Mouse (Mus musculus): ENCODE results near the gene Igfbp5. TPM values are rescaled to one million over a fixed set of nuclear protein-coding genes. Genes with fewer than 3 reads are reported as not detected.

Igfbp5 gene
- polyA plus RNA-seq, 1 experiment from 2014 or later: 126 TPM

- Histone ChIP-seq H3K4me2 (replicated peaks; ENCODE audit: low read depth, low read length) (no peak overlapping the region), H3K27me3 (ENCODE audit: control insufficient read depth, insufficient read depth, low read length) (no peaks in the 10 kb centered on the region), H3K4me1 (ENCODE audit: control insufficient read depth, insufficient read depth, low read length) (peaks cover 18% of the 10 kb centered on the region), H3K9ac (replicated peaks; ENCODE audit: low read depth, low read length) (no peak overlapping the region), H3K36me3 (ENCODE audit: control insufficient read depth, insufficient read depth, low read length) (no peaks in the 10 kb centered on the region), H3K27ac (ENCODE audit: low read length) (peak overlapping the region; percentile 33; the same call in 1 of the 2 replicates), H3K9me3 (ENCODE audit: control insufficient read depth, low read depth, low read length) (no peaks in the 10 kb centered on the region), H3K4me3 (ENCODE audit: low read depth, low read length) (no peak overlapping the region)
- 70% methylated on average over 10 of the region's 10 CpGs for WGBS
- ATAC-seq (ENCODE audit: insufficient number of reproducible peaks, insufficient read depth, low FRiP score, low read depth): no peak
Measured at GRCm38 (mm10) chr1:72822893-72823292, 51.8 kb downstream of the Igfbp5 start.

GRCm38 (mm10) chr1:72819995-72820394 lies 54.7 kb downstream of the Igfbp5 start:
- Histone ChIP-seq H3K9ac (replicated peaks; ENCODE audit: low read depth, low read length) (no peak overlapping the region), H3K4me1 (ENCODE audit: control insufficient read depth, insufficient read depth, low read length) (peaks cover 3% of the 10 kb centered on the region; the same call in 1 of the 2 replicates), H3K4me2 (replicated peaks; ENCODE audit: low read depth, low read length) (no peak overlapping the region), H3K27me3 (ENCODE audit: control insufficient read depth, insufficient read depth, low read length) (no peaks in the 10 kb centered on the region), H3K4me3 (ENCODE audit: low read depth, low read length) (no peak overlapping the region), H3K27ac (ENCODE audit: low read length) (no peak overlapping the region), H3K9me3 (ENCODE audit: control insufficient read depth, low read depth, low read length) (no peaks in the 10 kb centered on the region), H3K36me3 (ENCODE audit: control insufficient read depth, insufficient read depth, low read length) (no peaks in the 10 kb centered on the region)
- no peak for ATAC-seq (ENCODE audit: insufficient number of reproducible peaks, insufficient read depth, low FRiP score, low read depth)
- 85% methylated on average over 6 of the region's 6 CpGs for WGBS

- H3K27ac ChIP-seq (ENCODE audit: low read length): no peak overlapping the region
- H3K27me3 ChIP-seq (ENCODE audit: control insufficient read depth, insufficient read depth, low read length): no peaks in the 10 kb centered on the region
- H3K4me1 ChIP-seq (ENCODE audit: control insufficient read depth, insufficient read depth, low read length): peaks cover 14% of the 10 kb centered on the region
- no peak overlapping the region for H3K4me3 ChIP-seq (ENCODE audit: low read depth, low read length)
- H3K9me3 ChIP-seq (ENCODE audit: control insufficient read depth, low read depth, low read length): no peaks in the 10 kb centered on the region
- WGBS: 88% methylated on average over 3 of the region's 3 CpGs
- H3K36me3 ChIP-seq (ENCODE audit: control insufficient read depth, insufficient read depth, low read length): no peaks in the 10 kb centered on the region
- no peak overlapping the region for H3K4me2 ChIP-seq (replicated peaks; ENCODE audit: low read depth, low read length)
- H3K9ac ChIP-seq (replicated peaks; ENCODE audit: low read depth, low read length): no peak overlapping the region
- no peak for ATAC-seq (ENCODE audit: insufficient number of reproducible peaks, insufficient read depth, low FRiP score, low read depth)
Measured at GRCm38 (mm10) chr1:72815616-72816015, 59.1 kb downstream of the Igfbp5 start.

GRCm38 (mm10) chr1:72815184-72815583 lies 59.5 kb downstream of the Igfbp5 start:
- Histone ChIP-seq H3K27ac (ENCODE audit: low read length) (no peak overlapping the region), H3K4me3 (ENCODE audit: low read depth, low read length) (no peak overlapping the region), H3K27me3 (ENCODE audit: control insufficient read depth, insufficient read depth, low read length) (no peaks in the 10 kb centered on the region), H3K36me3 (ENCODE audit: control insufficient read depth, insufficient read depth, low read length) (no peaks in the 10 kb centered on the region), H3K9ac (replicated peaks; ENCODE audit: low read depth, low read length) (no peak overlapping the region), H3K4me1 (ENCODE audit: control insufficient read depth, insufficient read depth, low read length) (peaks cover 14% of the 10 kb centered on the region), H3K9me3 (ENCODE audit: control insufficient read depth, low read depth, low read length) (no peaks in the 10 kb centered on the region), H3K4me2 (replicated peaks; ENCODE audit: low read depth, low read length) (no peak overlapping the region)
- 58% methylated on average over 5 of the region's 5 CpGs for WGBS
- ATAC-seq (ENCODE audit: insufficient number of reproducible peaks, insufficient read depth, low FRiP score, low read depth): peak; percentile 35; the same call in 1 of the 2 replicates

GRCm38 (mm10) chr1:72813639-72814403 lies 60.9 kb downstream of the Igfbp5 start:
- Histone ChIP-seq H3K4me1 (ENCODE audit: control insufficient read depth, insufficient read depth, low read length) (peaks cover 14% of the 10 kb centered on the region), H3K36me3 (ENCODE audit: control insufficient read depth, insufficient read depth, low read length) (no peaks in the 10 kb centered on the region), H3K9me3 (ENCODE audit: control insufficient read depth, low read depth, low read length) (no peaks in the 10 kb centered on the region), H3K27ac (ENCODE audit: low read length) (peak overlapping the region; percentile 63; the same call in 1 of the 2 replicates), H3K9ac (replicated peaks; ENCODE audit: low read depth, low read length) (no peak overlapping the region), H3K4me2 (replicated peaks; ENCODE audit: low read depth, low read length) (no peak overlapping the region), H3K27me3 (ENCODE audit: control insufficient read depth, insufficient read depth, low read length) (no peaks in the 10 kb centered on the region), H3K4me3 (ENCODE audit: low read depth, low read length) (no peak overlapping the region)
- 9% methylated on average over 6 of the region's 6 CpGs for WGBS
- ATAC-seq (ENCODE audit: insufficient number of reproducible peaks, insufficient read depth, low FRiP score, low read depth): 0 out of 2 replicates have a peak, but pooled peaks have one; percentile 33

GRCm38 (mm10) chr1:72813089-72813638 lies 61.5 kb downstream of the Igfbp5 start:
- Histone ChIP-seq H3K4me1 (ENCODE audit: control insufficient read depth, insufficient read depth, low read length) (peaks cover 14% of the 10 kb centered on the region), H3K9me3 (ENCODE audit: control insufficient read depth, low read depth, low read length) (no peaks in the 10 kb centered on the region), H3K36me3 (ENCODE audit: control insufficient read depth, insufficient read depth, low read length) (no peaks in the 10 kb centered on the region), H3K27ac (ENCODE audit: low read length) (peak overlapping the region; percentile 63; the same call in 1 of the 2 replicates), H3K27me3 (ENCODE audit: control insufficient read depth, insufficient read depth, low read length) (no peaks in the 10 kb centered on the region), H3K4me2 (replicated peaks; ENCODE audit: low read depth, low read length) (no peak overlapping the region), H3K4me3 (ENCODE audit: low read depth, low read length) (no peak overlapping the region), H3K9ac (replicated peaks; ENCODE audit: low read depth, low read length) (no peak overlapping the region)
- 42% methylated on average over 5 of the region's 5 CpGs for WGBS
- no peak for ATAC-seq (ENCODE audit: insufficient number of reproducible peaks, insufficient read depth, low FRiP score, low read depth)

- WGBS: 89% methylated on average over 3 of the region's 3 CpGs
- H3K9me3 ChIP-seq (ENCODE audit: control insufficient read depth, low read depth, low read length): no peaks in the 10 kb centered on the region
- ATAC-seq (ENCODE audit: insufficient number of reproducible peaks, insufficient read depth, low FRiP score, low read depth): no peak
- no peaks in the 10 kb centered on the region for H3K36me3 ChIP-seq (ENCODE audit: control insufficient read depth, insufficient read depth, low read length)
- H3K4me3 ChIP-seq (ENCODE audit: low read depth, low read length): no peak overlapping the region
- H3K27ac ChIP-seq (ENCODE audit: low read length): no peak overlapping the region
- no peaks in the 10 kb centered on the region for H3K27me3 ChIP-seq (ENCODE audit: control insufficient read depth, insufficient read depth, low read length)
- no peak overlapping the region for H3K9ac ChIP-seq (replicated peaks; ENCODE audit: low read depth, low read length)
- H3K4me1 ChIP-seq (ENCODE audit: control insufficient read depth, insufficient read depth, low read length): peaks cover 21% of the 10 kb centered on the region
- H3K4me2 ChIP-seq (replicated peaks; ENCODE audit: low read depth, low read length): no peak overlapping the region
Measured at GRCm38 (mm10) chr1:72811061-72811460, 63.6 kb downstream of the Igfbp5 start.

GRCm38 (mm10) chr1:72809951-72810675 lies 64.6 kb downstream of the Igfbp5 start:
- H3K9me3 ChIP-seq (ENCODE audit: control insufficient read depth, low read depth, low read length): no peaks in the 10 kb centered on the region
- 89% methylated on average over 7 of the region's 7 CpGs for WGBS
- no peak overlapping the region for H3K27ac ChIP-seq (ENCODE audit: low read length)
- ATAC-seq (ENCODE audit: insufficient number of reproducible peaks, insufficient read depth, low FRiP score, low read depth): no peak
- H3K4me2 ChIP-seq (replicated peaks; ENCODE audit: low read depth, low read length): no peak overlapping the region
- no peaks in the 10 kb centered on the region for H3K27me3 ChIP-seq (ENCODE audit: control insufficient read depth, insufficient read depth, low read length)
- H3K4me1 ChIP-seq (ENCODE audit: control insufficient read depth, insufficient read depth, low read length): peaks cover 28% of the 10 kb centered on the region
- no peaks in the 10 kb centered on the region for H3K36me3 ChIP-seq (ENCODE audit: control insufficient read depth, insufficient read depth, low read length)
- no peak overlapping the region for H3K4me3 ChIP-seq (ENCODE audit: low read depth, low read length)
- no peak overlapping the region for H3K9ac ChIP-seq (replicated peaks; ENCODE audit: low read depth, low read length)

All from stomach, embryonic 14.5 days (tissue).